Mouse (Mus musculus) thymus, postnatal 36 days (tissue): ENCODE measurements around the gene Borcs6.
"Not testable (repeated sequence)": the region's sequence is repeated elsewhere in the genome, so short reads cannot be mapped to it uniquely, and the experiment has no call there.

Experiments
- DNase-seq, 2 experiments: peaks; one replicate each; pipeline ENCODE4 v3.0.0; 2022; ENCODE audit warnings: mixed read lengths in 2 of 2

Gene Borcs6

GRCm38 (mm10) chr11:69059357-69059974 lies at the start of gene Borcs6:
Gene Borcs6 (plus strand): TSS chr11:69059717.
- DNase-seq, result peak; percentile 91 to 97

- DNase-seq, result no peak
Observed at GRCm38 (mm10) chr11:69010400-69011323, 48.9 kb upstream of the Borcs6 start.

GRCm38 (mm10) chr11:69011445-69011844 lies 48.1 kb upstream of the Borcs6 start:
- not testable (repeated sequence) for DNase-seq

GRCm38 (mm10) chr11:69012071-69012601 lies 47.4 kb upstream of the Borcs6 start:
- peak; percentile 75 to 84 for DNase-seq

GRCm38 (mm10) chr11:69015644-69016441 lies 43.7 kb upstream of the Borcs6 start, which contains the start of gene Ctc1:
Gene Ctc1 (plus strand): TSS chr11:69015911.
- peak; percentile 86 to 89 for DNase-seq

- DNase-seq, result no peak
Observed at GRCm38 (mm10) chr11:69016755-69017154, 42.8 kb upstream of the Borcs6 start.

GRCm38 (mm10) chr11:69020691-69021090 lies 38.8 kb upstream of the Borcs6 start:
- no peak for DNase-seq

- no peak for DNase-seq
Observed at GRCm38 (mm10) chr11:69026562-69026961, 33.0 kb upstream of the Borcs6 start.

- DNase-seq, result no peak
Observed at GRCm38 (mm10) chr11:69028805-69029204, 30.7 kb upstream of the Borcs6 start.

- no peak for DNase-seq
Observed at GRCm38 (mm10) chr11:69033552-69033951, 26.0 kb upstream of the Borcs6 start.

- no peak for DNase-seq
Observed at GRCm38 (mm10) chr11:69034585-69034984, 24.9 kb upstream of the Borcs6 start.

GRCm38 (mm10) chr11:69035411-69035810 lies 24.1 kb upstream of the Borcs6 start:
- no peak for DNase-seq

- DNase-seq, result peak; percentile 78 to 84
Observed at GRCm38 (mm10) chr11:69035849-69036248, 23.7 kb upstream of the Borcs6 start.

GRCm38 (mm10) chr11:69036486-69037230 lies 22.9 kb upstream of the Borcs6 start:
- DNase-seq, result peak; percentile 79 to 82

- peak; percentile 85 for DNase-seq
Observed at GRCm38 (mm10) chr11:69037231-69038061, 22.1 kb upstream of the Borcs6 start.

- DNase-seq, result no peak
Observed at GRCm38 (mm10) chr11:69038173-69038572, 21.3 kb upstream of the Borcs6 start.

GRCm38 (mm10) chr11:69045531-69046394 lies 13.8 kb upstream of the Borcs6 start, which contains the start of gene Aurkb:
Gene Aurkb (plus strand): TSS chr11:69045647.
- DNase-seq, result peak; percentile 79 to 84

- peak in 1 of 2 experiments; percentile 5 for DNase-seq
Observed at GRCm38 (mm10) chr11:69046395-69046774, 13.1 kb upstream of the Borcs6 start.

- DNase-seq, result no peak
Observed at GRCm38 (mm10) chr11:69047592-69047991, 11.9 kb upstream of the Borcs6 start.

- DNase-seq, result no peak
Observed at GRCm38 (mm10) chr11:69048151-69048550, 11.4 kb upstream of the Borcs6 start.
